Mouse (Mus musculus) megakaryocyte-erythroid progenitor cell, adult 5-6 weeks (primary cell): Measurements from ENCODE around the gene 4930562C15Rik. TPM values are rescaled to one million over a fixed set of nuclear protein-coding genes. Genes with fewer than 3 reads are reported as not detected.

ENCODE experiments used
- ATAC-seq: replicated peaks from 2 replicates; pipeline ENCODE4 v1.8.0; 2016; ENCODE audit warnings: mild to moderate bottlenecking, inconsistent platforms; ENCODE audit not compliant: severe bottlenecking, poor library complexity, low FRiP score, low TSS enrichment
- total RNA-seq, 2 experiments: library from RNA; stranded (forward) in 1 of 2; stranded (reverse) in 1 of 2; fragments of 200-1000, 215-1000 nt in 1 of 2; fragments of >200 nt in 1 of 2; fragmentation: Nextera tagmentation in 1 of 2; gene quantifications; 2 replicates each; pipeline ENCODE4 v1.2.3; 2014 to 2017

Gene 4930562C15Rik
- total RNA-seq, 2 experiments from 2014 or later: not detected

- ATAC-seq: no peak
These were observed 19.9 kb downstream of the 4930562C15Rik start for GRCm38 (mm10) chr16:4855046-4855650.

- no peak for ATAC-seq
These were observed 26.2 kb downstream of the 4930562C15Rik start for GRCm38 (mm10) chr16:4861392-4861791.

- ATAC-seq: peak; percentile 99
These were observed 27.8 kb downstream of the 4930562C15Rik start for GRCm38 (mm10) chr16:4862863-4863483.

GRCm38 (mm10) chr16:4863742-4864141 is 28.5 kb downstream of the 4930562C15Rik start:
- no peak for ATAC-seq

GRCm38 (mm10) chr16:4866101-4866695 is 31.0 kb downstream of the 4930562C15Rik start:
- ATAC-seq: no peak

- ATAC-seq: no peak
These were observed 35.3 kb downstream of the 4930562C15Rik start for GRCm38 (mm10) chr16:4870490-4870889.

GRCm38 (mm10) chr16:4871926-4872325 is 36.7 kb downstream of the 4930562C15Rik start:
- no peak for ATAC-seq

GRCm38 (mm10) chr16:4875198-4876032 is 40.2 kb downstream of the 4930562C15Rik start:
- ATAC-seq: no peak

GRCm38 (mm10) chr16:4876033-4876680 is 40.9 kb downstream of the 4930562C15Rik start:
- ATAC-seq: no peak

GRCm38 (mm10) chr16:4877195-4877594 is 42.0 kb downstream of the 4930562C15Rik start:
- no peak for ATAC-seq

GRCm38 (mm10) chr16:4877701-4878100 is 42.5 kb downstream of the 4930562C15Rik start:
- no peak for ATAC-seq

GRCm38 (mm10) chr16:4878192-4878885 is 43.1 kb downstream of the 4930562C15Rik start:
- peak; percentile 31 for ATAC-seq

GRCm38 (mm10) chr16:4879101-4879707 is 44.0 kb downstream of the 4930562C15Rik start:
- ATAC-seq: peak; percentile 26; the same call in 1 of the 2 replicates

- ATAC-seq: peak; percentile 49
These were observed 44.5 kb downstream of the 4930562C15Rik start for GRCm38 (mm10) chr16:4879708-4880124.

GRCm38 (mm10) chr16:4880136-4880825 is 45.1 kb downstream of the 4930562C15Rik start, which contains the start of gene Ubald1:
Gene Ubald1, minus strand, starts transcription at chr16:4880315.
- ATAC-seq: peak; percentile 67

- ATAC-seq: no peak
These were observed 46.5 kb downstream of the 4930562C15Rik start for GRCm38 (mm10) chr16:4881400-4882351.

GRCm38 (mm10) chr16:4884930-4885329 is 49.7 kb downstream of the 4930562C15Rik start:
- ATAC-seq: no peak
